Mouse (Mus musculus) frontal cortex, adult 2 months (tissue): ENCODE data around the gene Dnajc5. TPM values are rescaled to one million over a fixed set of nuclear protein-coding genes. Genes with fewer than 3 reads are reported as not detected.
"Not testable (repeated sequence)": the region's sequence is repeated elsewhere in the genome, so short reads cannot be mapped to it uniquely, and the experiment has no call there.

Source experiments
- DNase-seq, 2 experiments: peaks; one replicate each; pipeline ENCODE4 v3.0.0; 2022; ENCODE audit warnings: low spot score in 1 of 2; ENCODE audit errors: extremely low spot score in 1 of 2
- polyA plus RNA-seq: library from polyadenylated mRNA; depleted of rRNA; stranded (reverse); fragments of >200 nt; gene quantifications from 2 replicates; pipeline ENCODE4 v1.2.3, GENCODE M21; 2012; rRNA removed

Gene Dnajc5
- 139 and 171 TPM in 2 replicates for polyA plus RNA-seq

GRCm38 (mm10) chr2:181520118-181520935 lies at the start of gene Dnajc5:
Dnajc5 (plus strand) TSS chr2:181520485.
- DNase-seq = peak; percentile 96 to 98

GRCm38 (mm10) chr2:181471246-181471645 lies 49.0 kb upstream of the Dnajc5 start:
- DNase-seq = no peak

GRCm38 (mm10) chr2:181472256-181472827 lies 47.9 kb upstream of the Dnajc5 start:
- peak in 1 of 2 experiments; percentile 53 for DNase-seq

GRCm38 (mm10) chr2:181483120-181483519 lies 37.2 kb upstream of the Dnajc5 start:
- no peak for DNase-seq

GRCm38 (mm10) chr2:181483562-181484318 lies 36.5 kb upstream of the Dnajc5 start:
- no peak for DNase-seq

- no peak for DNase-seq
These were observed 35.6 kb upstream of the Dnajc5 start for GRCm38 (mm10) chr2:181484456-181485233.

- no peak for DNase-seq
These were observed 34.5 kb upstream of the Dnajc5 start for GRCm38 (mm10) chr2:181485741-181486140.

GRCm38 (mm10) chr2:181487338-181488277 lies 32.7 kb upstream of the Dnajc5 start:
- DNase-seq = no peak

GRCm38 (mm10) chr2:181491432-181492205 lies 28.7 kb upstream of the Dnajc5 start:
- DNase-seq = no peak

- no peak for DNase-seq
These were observed 28.1 kb upstream of the Dnajc5 start for GRCm38 (mm10) chr2:181492206-181492605.

GRCm38 (mm10) chr2:181493156-181493927 lies 26.9 kb upstream of the Dnajc5 start, which contains the start of gene Abhd16b:
Abhd16b (plus strand) TSS chr2:181493206.
- no peak for DNase-seq

GRCm38 (mm10) chr2:181494266-181494945 lies 25.9 kb upstream of the Dnajc5 start:
- DNase-seq = no peak

GRCm38 (mm10) chr2:181495845-181496244 lies 24.4 kb upstream of the Dnajc5 start:
- DNase-seq = not testable (repeated sequence)

GRCm38 (mm10) chr2:181496281-181496680 lies 24.0 kb upstream of the Dnajc5 start:
- DNase-seq = peak in 1 of 2 experiments; percentile 65

- peak; percentile 93 to 94 for DNase-seq
These were observed 23.3 kb upstream of the Dnajc5 start, which contains the start of gene Tpd52l2 for GRCm38 (mm10) chr2:181496831-181497547. Tpd52l2 (plus strand) TSS chr2:181497142.

GRCm38 (mm10) chr2:181497548-181497875 lies 22.8 kb upstream of the Dnajc5 start:
- peak in 1 of 2 experiments; percentile 56 for DNase-seq

- DNase-seq = no peak
These were observed 21.6 kb upstream of the Dnajc5 start for GRCm38 (mm10) chr2:181498644-181499043.
